9 mouse cellular contexts compared by ENCODE assay signal in the genomic region with DNA sequence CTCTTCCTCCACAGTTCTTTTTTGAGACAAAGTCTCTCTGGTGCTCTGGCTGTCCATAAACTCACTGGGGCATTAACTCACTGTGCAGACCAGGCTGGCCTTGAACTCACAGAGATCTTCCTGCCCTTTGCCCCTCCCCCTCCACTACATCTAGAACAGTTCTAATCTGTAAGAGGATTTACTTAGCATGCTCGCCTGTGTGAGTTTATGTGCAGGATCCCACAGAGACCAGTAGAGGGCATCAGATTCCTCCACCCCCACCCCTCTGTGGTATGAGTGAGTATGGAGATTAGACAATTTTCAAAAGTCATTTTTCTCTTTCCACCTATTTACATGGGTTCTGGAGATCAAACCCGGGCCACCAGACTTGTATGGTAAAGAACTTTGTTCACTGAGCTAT. TPM values are rescaled to one million over a fixed set of nuclear protein-coding genes. Genes with fewer than 3 reads are reported as not detected.
DNase-seq lines count a peak whose midpoint lies in the region; ATAC-seq lines count a peak whose summit lies in the region.
"Had no signal": no experiment of that assay in that cellular context is flagged by ENCODE, and none has a peak within 500 bp of the region (broad histone marks: within the 10 kb centered on the region; RNA-seq: fewer than 3 reads in every experiment).

No protein-coding gene starts in this region.

- H3K4me2 ChIP-seq in hindbrain, embryonic 13.5 days, result no peak overlapping the region

- H3K36me3 ChIP-seq in hindbrain, embryonic 13.5 days, result no peaks in the 10 kb centered on the region
- H3K36me3 ChIP-seq: hindbrain, embryonic 10.5 days had no signal

- no peak overlapping the region for H3K4me3 ChIP-seq in hindbrain, embryonic 13.5 days
- H3K4me3 ChIP-seq: hindbrain, embryonic 10.5 days had no signal

- 73% methylated on average over 2 of the region's 2 CpGs for WGBS in hindbrain, embryonic 13.5 days

- no peaks in the 10 kb centered on the region for H3K9me3 ChIP-seq in hindbrain, embryonic 13.5 days
- H3K9me3 ChIP-seq: hindbrain, embryonic 10.5 days had no signal

- H3K9ac ChIP-seq in hindbrain, embryonic 13.5 days, result no peak overlapping the region

- H3K27ac ChIP-seq in hindbrain, embryonic 13.5 days, result no peak overlapping the region
- H3K27ac ChIP-seq: hindbrain, embryonic 10.5 days had no signal

- ATAC-seq in frontal cortex, adult (ENCODE audit: low TSS enrichment), result 0 out of 2 replicates have a peak, but pooled peaks have one; percentile 62
- no peak for ATAC-seq in hindbrain, embryonic 13.5 days (ENCODE audit: low FRiP score)

- H3K4me1 ChIP-seq in hindbrain, embryonic 13.5 days (replicated peaks), result peaks cover 5% of the 10 kb centered on the region

- DNase-seq in frontal cortex, postnatal 14 days (ENCODE audit: low spot score in 2 of 2), result no peak
- DNase-seq in 3T3-L1 (ENCODE audit: low read depth, low spot score), result peak; percentile 39
- DNase-seq in NIH3T3 (ENCODE audit: low read depth), result peak; percentile 45
- DNase-seq in lung, postnatal 10 days, result peak; percentile 33
- DNase-seq in MN1 (ENCODE audit: low spot score), result no peak
- no peak for DNase-seq in left cerebral cortex, adult 11 months (ENCODE audit: low spot score)

- peaks cover 23% of the 10 kb centered on the region for H3K27me3 ChIP-seq in hindbrain, embryonic 13.5 days

RNA-seq across cellular contexts. Expression of a gene that starts 6.3 kb away (rescaled TPM):
- 27.3 and 27.5 TPM in 2 replicates for polyA plus RNA-seq in hindbrain, embryonic 13.5 days (2015; fragmentation: Nextera tagmentation; extraction: Ambion mirVana)

RNA-seq across cellular contexts. Expression of a gene that starts 56.3 kb away (rescaled TPM):
- 141 and 142 TPM in 2 replicates for polyA plus RNA-seq in hindbrain, embryonic 13.5 days (2015; fragmentation: Nextera tagmentation; extraction: Ambion mirVana)

Comparison
In these comparisons a context has a peak if more than half of its experiments do, and no peak if none do; other contexts are left out.
1. DNase-seq: peak in 3T3-L1 (single experiment), NIH3T3 (single experiment) and lung, postnatal 10 days (single experiment); none in frontal cortex, postnatal 14 days (0 of 2), MN1 (single experiment) and left cerebral cortex, adult 11 months (single experiment).